Mouse (Mus musculus) embryo, embryonic 10 days (tissue): ENCODE measurements around the gene Prps1l1.
A peak's percentile ranks its signal among the peaks of the same experiment; 100 is the strongest.

Source experiments
- DNase-seq: peaks from one replicate; pipeline ENCODE4 v3.0.0-alpha.2; 2015; ENCODE audit warnings: low spot score

Gene Prps1l1

GRCm38 (mm10) chr12:34984461-34984860 is at the start of gene Prps1l1:
Prps1l1 (plus strand) TSS chr12:34984761.
- DNase-seq: no peak

- peak; percentile 7 for DNase-seq
Observed at GRCm38 (mm10) chr12:34937918-34938317, 46.6 kb upstream of the Prps1l1 start.

GRCm38 (mm10) chr12:34949066-34949706 is 35.4 kb upstream of the Prps1l1 start:
- DNase-seq: no peak

- DNase-seq: no peak
Observed at GRCm38 (mm10) chr12:34975991-34976390, 8.6 kb upstream of the Prps1l1 start.

GRCm38 (mm10) chr12:34985865-34986264 is 1.3 kb downstream of the Prps1l1 start:
- no peak for DNase-seq

GRCm38 (mm10) chr12:34989537-34990200 is 5.1 kb downstream of the Prps1l1 start:
- DNase-seq: no peak

- no peak for DNase-seq
Observed at GRCm38 (mm10) chr12:34990387-34990786, 5.8 kb downstream of the Prps1l1 start.

- DNase-seq: no peak
Observed at GRCm38 (mm10) chr12:34991900-34992299, 7.3 kb downstream of the Prps1l1 start.

GRCm38 (mm10) chr12:34997597-34998182 is 13.1 kb downstream of the Prps1l1 start:
- DNase-seq: no peak

GRCm38 (mm10) chr12:34998778-34999467 is 14.4 kb downstream of the Prps1l1 start:
- no peak for DNase-seq

GRCm38 (mm10) chr12:35000323-35000722 is 15.8 kb downstream of the Prps1l1 start:
- no peak for DNase-seq

GRCm38 (mm10) chr12:35005748-35006147 is 21.2 kb downstream of the Prps1l1 start:
- no peak for DNase-seq

- no peak for DNase-seq
Observed at GRCm38 (mm10) chr12:35007851-35008250, 23.3 kb downstream of the Prps1l1 start.

GRCm38 (mm10) chr12:35008340-35009137 is 24.0 kb downstream of the Prps1l1 start:
- DNase-seq: peak; percentile 47

GRCm38 (mm10) chr12:35011462-35011861 is 26.9 kb downstream of the Prps1l1 start:
- no peak for DNase-seq

GRCm38 (mm10) chr12:35013950-35014349 is 29.4 kb downstream of the Prps1l1 start:
- DNase-seq: no peak

GRCm38 (mm10) chr12:35016056-35016455 is 31.5 kb downstream of the Prps1l1 start:
- DNase-seq: peak; percentile 44

GRCm38 (mm10) chr12:35016481-35017250 is 32.1 kb downstream of the Prps1l1 start:
- DNase-seq: no peak

- DNase-seq: no peak
Observed at GRCm38 (mm10) chr12:35018679-35019237, 34.2 kb downstream of the Prps1l1 start.

- DNase-seq: no peak
Observed at GRCm38 (mm10) chr12:35021285-35021684, 36.7 kb downstream of the Prps1l1 start.

- DNase-seq: no peak
Observed at GRCm38 (mm10) chr12:35022066-35022465, 37.5 kb downstream of the Prps1l1 start.
